14 mouse cellular contexts compared by ENCODE assay signal in the genomic region with DNA sequence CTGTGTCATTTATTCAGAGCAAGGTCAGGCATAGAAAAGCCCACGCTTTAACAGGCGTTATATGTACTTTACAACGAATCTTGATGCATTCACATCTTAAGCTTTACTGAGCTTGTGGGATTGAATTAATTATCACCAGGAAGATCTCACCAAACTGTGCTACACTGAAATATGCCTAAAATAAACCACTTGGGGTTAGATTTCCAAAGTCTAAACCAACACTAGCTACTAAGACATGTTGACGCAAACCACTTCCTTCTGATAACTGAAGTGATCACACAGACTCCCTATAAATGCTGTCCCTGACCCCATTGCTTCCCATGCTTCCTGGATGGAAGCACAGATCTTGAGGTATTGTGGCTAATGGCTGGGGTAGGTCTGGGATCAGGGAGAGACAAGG. TPM values are rescaled to one million over a fixed set of nuclear protein-coding genes. Genes with fewer than 3 reads are reported as not detected.
A peak's percentile ranks its signal among the peaks of the same experiment; 100 is the strongest.
DNase-seq lines count a peak whose midpoint lies in the region; ATAC-seq lines count a peak whose summit lies in the region.
"Had no signal": no experiment of that assay in that cellular context is flagged by ENCODE, and none has a peak within 500 bp of the region (broad histone marks: within the 10 kb centered on the region; RNA-seq: fewer than 3 reads in every experiment).

No protein-coding gene starts in this region.

- WGBS in heart, embryonic 15.5 days, result 78% methylated on average over 4 of the region's 4 CpGs
- 84% methylated on average over 4 of the region's 4 CpGs for WGBS in embryonic facial prominence, embryonic 10.5 days
- WGBS in liver, embryonic 11.5 days, result 71% methylated on average over 4 of the region's 4 CpGs

- no peaks in the 10 kb centered on the region for H3K27me3 ChIP-seq in heart, embryonic 15.5 days
- no peaks in the 10 kb centered on the region for H3K27me3 ChIP-seq in embryonic facial prominence, embryonic 10.5 days (replicated peaks; ENCODE audit: low read depth, poor library complexity, severe bottlenecking)
- H3K27me3 ChIP-seq in liver, embryonic 11.5 days (replicated peaks; ENCODE audit: control insufficient read depth, insufficient read depth, low read length), result no peaks in the 10 kb centered on the region

- H3K27ac ChIP-seq in heart, embryonic 15.5 days, result no peak overlapping the region
- no peak overlapping the region for H3K27ac ChIP-seq in embryonic facial prominence, embryonic 10.5 days (replicated peaks)
- H3K27ac ChIP-seq in liver, embryonic 11.5 days (ENCODE audit: low read depth, low read length), result no peak overlapping the region

- H3K36me3 ChIP-seq in heart, embryonic 15.5 days, result no peaks in the 10 kb centered on the region
- no peaks in the 10 kb centered on the region for H3K36me3 ChIP-seq in embryonic facial prominence, embryonic 10.5 days (replicated peaks)
- no peaks in the 10 kb centered on the region for H3K36me3 ChIP-seq in liver, embryonic 11.5 days (ENCODE audit: control insufficient read depth, insufficient read depth, low read length)

- H3K9me3 ChIP-seq in heart, embryonic 15.5 days (replicated peaks), result no peaks in the 10 kb centered on the region
- H3K9me3 ChIP-seq in embryonic facial prominence, embryonic 10.5 days, result no peaks in the 10 kb centered on the region
- no peaks in the 10 kb centered on the region for H3K9me3 ChIP-seq in liver, embryonic 11.5 days (ENCODE audit: control insufficient read depth, low read length)

- peaks cover 23% of the 10 kb centered on the region for H3K4me1 ChIP-seq in heart, embryonic 15.5 days (replicated peaks)
- H3K4me1 ChIP-seq in embryonic facial prominence, embryonic 10.5 days, result peaks cover 35% of the 10 kb centered on the region
- peaks cover 19% of the 10 kb centered on the region for H3K4me1 ChIP-seq in liver, embryonic 11.5 days (replicated peaks; ENCODE audit: control insufficient read depth, insufficient read depth, low read length)

- 0 out of 2 replicates have a peak overlapping the region, but pooled peaks have one; percentile 9 for H3K4me3 ChIP-seq in heart, embryonic 15.5 days
- H3K4me3 ChIP-seq in embryonic facial prominence, embryonic 10.5 days, result 0 out of 2 replicates have a peak overlapping the region, but pooled peaks have one; percentile 23
- H3K4me3 ChIP-seq in liver, embryonic 11.5 days (ENCODE audit: low read depth, low read length), result no peak overlapping the region

- peak overlapping the region; percentile 44; the same call in 1 of the 2 replicates for H3K4me2 ChIP-seq in heart, embryonic 15.5 days
- H3K4me2 ChIP-seq in liver, embryonic 11.5 days, result peak overlapping the region; percentile 6

- H3K9ac ChIP-seq in heart, embryonic 15.5 days, result no peak overlapping the region
- no peak overlapping the region for H3K9ac ChIP-seq in liver, embryonic 11.5 days (ENCODE audit: low read depth, low read length)

- no peak for ATAC-seq in heart, embryonic 15.5 days (replicated peaks; ENCODE audit: insufficient number of reproducible peaks, insufficient read depth, low FRiP score, low read depth)
- ATAC-seq in liver, embryonic 11.5 days (replicated peaks; ENCODE audit: low FRiP score), result no peak

- DNase-seq in heart, adult 9 months (ENCODE audit: low spot score in 2 of 2), result no peak
- DNase-seq in 416B (ENCODE audit: low read depth), result peak; percentile 75
- DNase-seq in embryonic facial prominence, embryonic 10.5 days (ENCODE audit: low spot score), result no peak
- DNase-seq in liver, embryonic 11.5 days (ENCODE audit: low spot score), result no peak
- DNase-seq in layer of hippocampus, postnatal 10 days (ENCODE audit: low spot score in 2 of 2), result no peak
- DNase-seq in layer of hippocampus, postnatal 14 days (ENCODE audit: low spot score in 2 of 2), result no peak
- DNase-seq in cerebellum, adult 9-11 months, result no peak

RNA-seq across cellular contexts. Expression of a gene that starts 8.2 kb away (rescaled TPM):
- not detected in 2 replicates for polyA plus RNA-seq in heart, embryonic 15.5 days (2015; fragmentation: Nextera tagmentation; extraction: Ambion mirVana)
- polyA plus RNA-seq in embryonic facial prominence, embryonic 10.5 days (2016; fragmentation: Nextera tagmentation; extraction: Ambion mirVana), result not detected in 2 replicates
- not detected in 2 replicates for polyA plus RNA-seq in liver, embryonic 11.5 days (2014; fragmentation: Nextera tagmentation; extraction: Ambion mirVana)
- total RNA-seq in layer of hippocampus, postnatal 10 days (2021), result not detected
- total RNA-seq in layer of hippocampus, postnatal 14 days (2021), result not detected
- total RNA-seq: ES-E14; gastrocnemius, postnatal 4 days; left cerebral cortex, postnatal 36 days; neutrophil, adult 5-6 weeks had no signal
- polyA plus RNA-seq: cortical plate, adult 2 months; large intestine, adult 2 months had no signal
